Mouse (Mus musculus) brain, embryonic 14.5 days (tissue): Measurements from ENCODE around the gene Mroh3.

Experiments used
- CTCF ChIP-seq: fragments of 200-500 bp; IDR thresholded peaks from 2 replicates; pipeline ENCODE4 v1.5.1; 2012; ENCODE audit warnings: inconsistent platforms, mild to moderate bottlenecking, moderate library complexity, borderline replicate concordance; ENCODE audit not compliant: insufficient read depth, insufficient read length; ENCODE audit errors: extremely low read depth
- POLR2A ChIP-seq: fragments of 200-500 bp; IDR thresholded peaks from 2 replicates; pipeline ENCODE4 v1.6.1; 2012; ENCODE audit warnings: mild to moderate bottlenecking, inconsistent platforms, borderline replicate concordance; ENCODE audit not compliant: poor library complexity, insufficient read depth, insufficient read length, severe bottlenecking; ENCODE audit errors: extremely low read depth

DNA sequence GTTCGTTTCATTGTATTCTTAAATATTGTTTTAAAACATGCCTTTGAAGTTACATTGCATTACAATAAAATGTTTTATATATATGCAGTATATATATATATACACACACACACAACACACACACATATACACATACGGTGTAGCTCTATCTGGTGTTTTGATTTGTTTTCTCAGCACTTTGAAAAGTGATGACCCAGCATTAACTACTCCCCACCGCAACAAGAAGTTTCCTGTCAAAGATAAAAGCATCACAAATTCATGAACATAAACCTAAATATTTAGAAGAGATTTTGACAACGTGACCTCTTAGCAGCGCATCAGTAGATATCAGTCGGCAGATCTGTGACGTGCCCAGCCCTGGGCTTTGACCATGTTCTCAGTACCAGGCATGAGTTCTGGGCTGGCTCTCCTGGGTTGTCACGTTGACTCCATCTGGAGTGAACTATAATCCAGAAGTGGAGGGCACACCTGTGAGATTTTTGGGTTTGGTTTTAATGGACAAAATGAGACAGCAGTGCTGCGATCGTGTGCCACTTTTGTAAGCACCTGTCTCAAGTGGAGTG, 42.0 kb upstream of the Mroh3 start:
- no peak for TF ChIP-seq POLR2A
- TF ChIP-seq CTCF: no peak
